Mouse (Mus musculus): Measurements from ENCODE around the gene Zfp385b. TPM values are rescaled to one million over a fixed set of nuclear protein-coding genes. Genes with fewer than 3 reads are reported as not detected.

The Zfp385b gene
- total RNA-seq, 2 experiments from 2014 or later = 2.8 to 3.3 TPM

DNA sequence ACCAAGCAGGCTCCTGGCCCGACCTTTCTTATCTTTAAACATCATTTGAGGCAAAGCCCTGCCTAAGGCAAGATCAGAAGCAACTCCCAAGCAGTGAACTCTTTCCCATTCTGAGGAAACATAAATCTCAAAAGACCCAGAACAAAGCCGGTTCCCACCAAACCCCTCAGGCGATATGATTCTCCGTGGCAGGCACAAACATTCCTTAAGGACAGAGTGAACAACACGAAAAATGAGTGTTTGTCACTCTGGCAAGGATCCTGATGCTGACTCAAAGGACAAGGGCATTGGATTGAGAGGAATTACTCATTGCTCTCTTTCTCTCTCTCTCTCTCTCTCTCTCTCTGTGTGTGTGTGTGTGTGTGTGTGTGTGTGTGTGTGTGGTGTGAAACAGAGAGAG is 105.6 kb downstream of the Zfp385b start:
- no peak for DNase-seq
- intact Hi-C loops (cut with DNase I) = no loop called here

DNA sequence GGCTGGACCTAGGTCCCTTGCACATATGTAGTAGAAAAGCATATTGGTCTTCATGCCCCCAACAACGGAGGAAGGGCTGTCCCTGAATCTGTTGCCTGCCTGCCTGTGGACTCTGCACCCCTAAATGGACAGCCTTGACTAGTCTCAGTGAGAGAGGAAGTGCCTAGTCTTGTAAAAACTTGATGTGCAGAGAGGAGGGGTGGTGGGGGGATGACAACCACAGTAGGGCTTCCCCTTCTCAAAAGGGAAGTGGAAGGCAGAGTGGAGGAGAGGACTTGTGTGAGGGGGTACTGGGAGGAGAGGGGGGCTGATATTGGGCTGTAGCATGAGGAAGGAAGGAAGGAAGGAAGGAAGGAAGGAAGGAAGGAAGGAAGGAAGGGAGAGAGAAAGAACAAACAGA is 107.7 kb downstream of the Zfp385b start:
- intact Hi-C loops (cut with DNase I) = loop anchor here (2.0 kb wide), 1 partner anchor 323 kb away; no protein-coding TSS in a partner anchor

DNA sequence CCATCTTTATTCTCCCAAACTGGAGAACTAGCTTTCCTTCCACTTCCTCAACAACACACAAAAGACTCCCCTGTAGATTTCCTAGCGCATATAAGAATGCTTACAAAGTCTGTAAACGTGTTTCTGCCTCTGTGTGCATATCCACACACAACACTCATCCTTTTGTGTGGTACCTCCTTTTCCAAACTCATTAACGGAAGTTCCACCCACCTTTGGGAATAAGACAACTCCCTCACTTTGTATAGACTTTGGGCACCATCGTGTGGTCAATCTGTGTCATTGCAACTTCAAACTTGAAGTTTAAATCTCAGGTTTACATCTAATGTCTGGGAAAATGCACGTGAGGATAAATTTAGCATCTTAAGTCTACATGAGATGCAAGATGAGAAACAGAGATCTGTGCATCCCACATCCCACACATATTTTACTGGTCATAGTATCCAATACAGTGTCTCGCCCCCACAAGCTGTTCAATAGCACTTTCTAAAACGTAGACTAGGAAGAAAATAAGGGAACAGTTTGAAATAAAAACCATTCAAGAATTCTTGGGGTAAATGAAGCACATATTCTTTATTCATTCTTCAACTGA is 110.1 kb downstream of the Zfp385b start:
- no peak for DNase-seq
- intact Hi-C loops (cut with DNase I) = loop anchor here (2.0 to 10.0 kb wide), 3 partner anchors 97 to 250 kb away; no protein-coding TSS in a partner anchor

More for the DNA sequence above, 107.7 kb downstream of the Zfp385b start:
- no peak for DNase-seq

- DNase-seq = no peak
Measured at GRCm38 (mm10) chr2:77707138-77707537, 112.3 kb downstream of the Zfp385b start.

GRCm38 (mm10) chr2:77705476-77705875 is 114.0 kb downstream of the Zfp385b start:
- intact Hi-C loops (cut with DNase I) = loop anchor here (5.0 to 10.0 kb wide), 2 partner anchors 93 to 181 kb away; no protein-coding TSS in a partner anchor
- DNase-seq = no peak

More at GRCm38 (mm10) chr2:77707138-77707537, 112.3 kb downstream of the Zfp385b start:
- intact Hi-C loops (cut with DNase I) = loop anchor here (5.0 to 10.0 kb wide), 2 partner anchors 95 to 182 kb away; no protein-coding TSS in a partner anchor

GRCm38 (mm10) chr2:77703080-77703479 is 116.4 kb downstream of the Zfp385b start:
- intact Hi-C loops (cut with DNase I) = loop anchor here (10.0 kb wide), 1 partner anchor 178 kb away; no protein-coding TSS in a partner anchor
- DNase-seq = no peak

GRCm38 (mm10) chr2:77691174-77691573 is 128.3 kb downstream of the Zfp385b start:
- intact Hi-C loops (cut with DNase I) = no loop called here
- no peak for DNase-seq

DNA sequence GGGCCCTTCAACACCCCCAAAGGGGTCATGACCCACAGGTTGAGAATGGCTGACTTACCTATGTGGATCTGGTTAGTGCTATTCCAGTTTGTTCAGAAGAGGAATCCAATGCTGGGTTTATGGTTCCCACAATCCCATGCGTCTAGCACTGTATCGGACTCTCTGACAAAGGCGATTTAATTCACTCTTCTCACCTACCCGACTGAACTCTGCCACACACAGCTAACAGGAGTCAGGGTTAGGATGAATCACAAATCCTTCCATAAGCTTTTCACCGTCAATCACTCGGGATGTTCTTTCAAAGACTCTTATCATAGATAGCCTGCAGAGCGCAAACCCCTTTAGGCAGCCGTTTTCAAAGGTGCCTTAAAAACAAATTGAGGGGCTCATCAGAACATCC is 129.1 kb downstream of the Zfp385b start:
- DNase-seq = no peak
- intact Hi-C loops (cut with DNase I) = no loop called here

GRCm38 (mm10) chr2:77688651-77689050 is 130.8 kb downstream of the Zfp385b start:
- intact Hi-C loops (cut with DNase I) = no loop called here
- DNase-seq = no peak

GRCm38 (mm10) chr2:77684088-77684487 is 135.4 kb downstream of the Zfp385b start:
- no peak for DNase-seq
- intact Hi-C loops (cut with DNase I) = no loop called here

DNA sequence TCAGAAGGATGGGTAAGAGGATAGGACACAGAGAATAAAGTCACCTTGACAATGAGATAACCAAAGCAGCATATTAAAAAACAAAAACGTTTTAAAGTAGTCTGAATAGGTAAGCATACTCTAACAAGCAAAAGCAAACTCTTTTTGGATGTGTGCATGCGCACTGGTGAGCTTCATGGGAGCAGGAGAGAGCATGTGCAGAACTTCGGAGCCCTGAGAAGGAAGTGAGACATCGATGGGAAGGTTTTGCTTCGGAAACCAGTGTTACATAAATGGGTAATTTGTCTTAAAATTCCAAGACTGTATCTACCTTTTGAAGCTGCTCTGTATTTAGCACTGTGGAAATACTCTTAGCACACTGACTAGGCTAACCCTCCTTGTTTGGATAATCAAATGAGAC is 137.2 kb downstream of the Zfp385b start:
- DNase-seq = no peak
- intact Hi-C loops (cut with DNase I) = no loop called here

DNA sequence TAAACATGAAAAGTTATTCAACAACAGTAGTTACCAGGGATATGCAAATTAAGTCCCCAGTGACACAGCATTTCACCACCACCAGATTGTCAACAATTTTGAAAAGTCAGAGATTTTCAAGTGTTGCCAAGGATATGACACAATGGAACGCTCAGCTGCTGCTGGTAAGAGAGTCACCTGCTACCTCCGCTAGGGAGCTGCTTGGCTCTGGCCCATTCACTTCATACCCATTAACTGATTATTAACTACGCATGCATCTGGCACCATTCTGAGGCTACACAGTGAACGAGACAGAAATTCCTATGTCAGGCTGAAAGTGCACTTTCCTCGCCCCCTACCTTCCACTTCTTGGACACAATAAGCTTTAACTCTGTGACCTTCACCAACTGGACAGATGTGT is 137.7 kb downstream of the Zfp385b start:
- intact Hi-C loops (cut with DNase I) = no loop called here
- no peak for DNase-seq

DNA sequence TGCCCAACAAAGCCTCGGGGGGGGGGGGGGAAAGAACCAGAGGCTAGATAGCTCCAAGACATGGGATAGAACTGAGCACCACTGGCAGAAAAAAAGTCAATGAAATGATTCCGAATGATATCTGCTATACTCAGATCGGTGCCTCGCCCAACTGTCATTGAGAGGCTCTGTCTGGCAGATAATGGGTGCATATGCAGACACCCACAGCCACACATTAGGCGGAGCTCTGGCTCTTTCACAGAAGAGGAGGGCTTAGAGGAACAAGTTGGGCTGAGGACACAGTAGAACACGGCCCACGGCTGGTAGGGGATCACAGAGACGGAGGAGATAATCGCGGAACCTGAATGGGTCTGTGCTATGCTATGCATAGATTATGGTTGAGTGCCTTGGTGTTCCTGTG is 145.7 kb downstream of the Zfp385b start:
- intact Hi-C loops (cut with DNase I) = no loop called here
- DNase-seq = no peak

GRCm38 (mm10) chr2:77672215-77672905 is 147.1 kb downstream of the Zfp385b start:
- intact Hi-C loops (cut with DNase I) = no loop called here
- no peak for DNase-seq

DNA sequence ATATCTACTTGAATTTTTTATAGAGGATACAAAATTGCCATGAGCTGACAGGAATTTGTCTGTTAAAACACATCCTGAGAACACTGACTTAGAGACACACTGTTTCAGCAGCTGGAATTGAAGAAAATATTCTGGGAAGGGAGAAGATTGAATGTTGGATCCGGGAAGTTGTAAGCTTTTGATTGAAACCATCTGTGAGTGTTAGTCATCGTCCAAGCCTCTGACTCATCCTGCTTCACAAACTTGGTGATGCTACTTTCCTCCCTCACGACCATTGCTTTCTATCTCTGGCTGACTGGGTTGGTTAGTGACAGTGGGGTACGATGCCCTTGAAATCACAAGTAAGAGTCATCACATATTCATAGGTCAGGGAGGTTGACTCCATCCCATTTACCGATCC is 157.3 kb downstream of the Zfp385b start:
- DNase-seq = no peak
- intact Hi-C loops (cut with DNase I) = no loop called here

- intact Hi-C loops (cut with DNase I) = no loop called here
- no peak for DNase-seq
Measured at GRCm38 (mm10) chr2:77653686-77654085, 165.8 kb downstream of the Zfp385b start.

DNA sequence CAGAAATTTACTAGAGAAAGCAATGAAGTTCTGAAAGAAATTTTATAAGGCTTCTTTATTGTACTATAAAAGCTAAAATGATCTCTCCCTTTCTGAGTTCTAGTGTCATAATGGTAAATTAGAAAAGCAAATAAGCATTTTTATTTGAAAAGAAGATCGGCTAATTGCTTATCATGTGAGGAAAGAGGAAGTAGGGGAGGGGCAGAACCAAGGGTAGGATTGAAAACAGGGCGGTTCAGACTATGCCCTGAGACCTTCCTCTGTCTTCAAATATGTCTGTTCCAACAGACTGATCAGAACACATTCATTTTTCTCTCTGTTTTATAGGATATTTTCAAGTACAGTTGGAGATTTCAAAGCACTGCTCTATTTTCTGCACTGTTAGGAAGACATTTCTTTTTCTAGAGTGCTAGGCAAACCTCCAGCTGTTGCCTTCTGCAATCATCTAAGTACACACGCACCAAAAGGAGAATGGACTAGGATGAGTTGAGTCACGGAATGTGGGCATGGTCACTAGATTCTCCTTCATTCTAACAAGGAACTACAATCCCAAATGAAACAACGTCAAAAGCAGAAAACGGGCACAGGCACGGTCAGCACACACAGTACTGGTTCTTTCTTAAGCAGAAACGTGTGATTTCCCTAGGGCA is 177.8 kb downstream of the Zfp385b start:
- intact Hi-C loops (cut with DNase I) = no loop called here

GRCm38 (mm10) chr2:77639993-77640392 is 179.4 kb downstream of the Zfp385b start:
- intact Hi-C loops (cut with DNase I) = no loop called here
- DNase-seq = no peak

More for the DNA sequence above, 177.8 kb downstream of the Zfp385b start:
- DNase-seq = no peak

GRCm38 (mm10) chr2:77631606-77632005 is 187.8 kb downstream of the Zfp385b start:
- intact Hi-C loops (cut with DNase I) = no loop called here
- DNase-seq = no peak

DNA sequence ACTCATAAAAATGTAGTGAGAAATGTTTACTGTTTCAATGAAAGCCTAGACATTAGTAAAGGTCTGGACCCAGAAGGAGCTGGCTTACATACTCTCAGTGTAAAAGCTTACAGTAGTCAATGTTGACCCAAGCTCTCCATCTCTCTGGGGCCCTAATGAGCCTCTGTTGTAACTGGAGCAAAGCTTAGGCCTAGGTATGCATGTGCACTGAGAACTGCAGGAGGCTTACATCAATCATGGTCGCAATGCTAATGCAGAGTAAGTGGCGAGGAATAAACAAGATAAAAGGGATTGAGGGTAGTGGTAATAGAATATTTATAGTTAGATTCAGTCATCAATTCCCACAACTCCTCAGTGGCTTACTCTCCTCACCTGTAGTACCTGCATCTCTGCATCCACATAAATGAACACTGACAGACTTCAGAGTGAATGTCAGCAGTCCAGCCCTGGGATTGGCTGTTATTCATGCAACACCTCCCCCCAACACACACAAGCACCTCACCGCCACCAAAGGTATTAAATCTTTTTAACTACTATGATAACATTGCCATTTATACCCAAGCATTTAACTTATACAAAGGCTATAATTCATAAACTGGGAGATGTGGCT is 191.7 kb downstream of the Zfp385b start:
- intact Hi-C loops (cut with DNase I) = no loop called here
- no peak for DNase-seq

DNA sequence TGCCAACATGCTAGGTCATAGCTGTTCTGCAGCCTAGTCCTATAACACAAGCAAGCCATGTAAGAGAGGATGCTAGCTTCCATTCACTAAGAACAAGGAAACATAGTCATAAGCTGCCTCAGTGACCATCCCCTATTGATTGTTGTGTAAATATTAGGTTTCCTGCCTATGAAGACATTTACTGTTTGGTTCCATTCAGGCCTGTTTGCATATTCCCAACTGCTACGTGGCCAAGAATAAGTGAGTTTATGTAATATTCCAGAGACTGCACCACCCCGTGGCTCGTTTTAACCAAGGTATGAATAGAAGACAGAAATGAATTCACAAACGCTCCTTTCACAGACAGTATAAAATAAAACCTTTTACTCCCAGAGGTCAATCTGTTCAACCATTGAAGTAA is 200.8 kb downstream of the Zfp385b start:
- intact Hi-C loops (cut with DNase I) = no loop called here

More for the DNA sequence above, 200.8 kb downstream of the Zfp385b start:
- no peak for DNase-seq

All from gastrocnemius, postnatal 36 days (tissue).